Mouse (Mus musculus) layer of hippocampus, adult 11-12 months (tissue): Measurements from ENCODE around the gene Rdh1.
"Not testable (repeated sequence)": the region's sequence is repeated elsewhere in the genome, so short reads cannot be mapped to it uniquely, and the experiment has no call there.

Experiments used
- DNase-seq: peaks from one replicate; pipeline ENCODE4 v3.0.0; 2022; ENCODE audit warnings: low spot score

Rdh1 gene

DNA sequence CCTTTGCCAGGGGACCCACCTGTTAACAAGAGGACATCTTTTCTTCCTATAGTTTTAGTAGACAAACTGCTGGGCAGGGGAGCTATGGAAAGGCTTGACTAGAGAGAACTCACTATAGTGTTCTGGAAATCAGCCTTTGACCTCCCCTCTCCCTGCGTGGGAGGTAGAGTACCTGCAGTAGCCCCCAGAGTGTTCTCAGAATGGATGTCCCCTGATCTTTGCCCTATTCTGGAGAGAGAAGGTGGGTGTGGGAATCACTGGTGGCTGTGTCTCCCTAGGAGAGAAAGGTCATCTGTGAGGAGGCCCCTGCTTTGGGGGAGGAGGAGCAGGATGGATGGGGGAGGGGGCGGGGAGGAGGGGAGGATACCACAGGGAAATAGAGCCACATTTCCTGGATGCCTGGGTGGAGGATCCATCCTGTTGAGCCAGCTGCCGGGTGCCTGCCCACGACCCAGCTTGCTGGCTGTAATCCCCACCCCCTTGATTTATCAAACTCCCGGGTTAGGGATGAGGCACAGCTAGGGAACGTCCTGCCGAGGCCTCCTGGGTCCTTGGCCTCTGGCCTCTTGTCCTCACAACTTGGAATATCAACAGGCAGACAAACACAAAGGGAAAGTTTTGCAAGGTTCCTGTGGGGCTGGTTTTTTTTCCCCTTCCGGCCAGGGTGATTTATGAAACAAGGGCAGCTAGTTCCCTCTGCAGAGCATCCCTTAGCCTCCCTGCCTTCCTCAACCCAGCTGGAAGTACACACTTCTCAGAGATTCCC lies 10.5 kb upstream of the Rdh1 start:
- DNase-seq: no peak

- DNase-seq: no peak
Measured at GRCm38 (mm10) chr10:127750136-127750777, 9.3 kb upstream of the Rdh1 start.

GRCm38 (mm10) chr10:127751548-127751947 lies 8.0 kb upstream of the Rdh1 start, which contains the start of gene Gpr182:
Gene Gpr182, minus strand, starts transcription at chr10:127751732.
- no peak for DNase-seq

- no peak for DNase-seq
Measured at GRCm38 (mm10) chr10:127754566-127755166, 4.9 kb upstream of the Rdh1 start.

GRCm38 (mm10) chr10:127755246-127755645 lies 4.3 kb upstream of the Rdh1 start:
- no peak for DNase-seq

- DNase-seq: no peak
Measured at GRCm38 (mm10) chr10:127755770-127756468, 3.6 kb upstream of the Rdh1 start.

GRCm38 (mm10) chr10:127762926-127763325 lies 3.4 kb downstream of the Rdh1 start:
- not testable (repeated sequence) for DNase-seq

DNA sequence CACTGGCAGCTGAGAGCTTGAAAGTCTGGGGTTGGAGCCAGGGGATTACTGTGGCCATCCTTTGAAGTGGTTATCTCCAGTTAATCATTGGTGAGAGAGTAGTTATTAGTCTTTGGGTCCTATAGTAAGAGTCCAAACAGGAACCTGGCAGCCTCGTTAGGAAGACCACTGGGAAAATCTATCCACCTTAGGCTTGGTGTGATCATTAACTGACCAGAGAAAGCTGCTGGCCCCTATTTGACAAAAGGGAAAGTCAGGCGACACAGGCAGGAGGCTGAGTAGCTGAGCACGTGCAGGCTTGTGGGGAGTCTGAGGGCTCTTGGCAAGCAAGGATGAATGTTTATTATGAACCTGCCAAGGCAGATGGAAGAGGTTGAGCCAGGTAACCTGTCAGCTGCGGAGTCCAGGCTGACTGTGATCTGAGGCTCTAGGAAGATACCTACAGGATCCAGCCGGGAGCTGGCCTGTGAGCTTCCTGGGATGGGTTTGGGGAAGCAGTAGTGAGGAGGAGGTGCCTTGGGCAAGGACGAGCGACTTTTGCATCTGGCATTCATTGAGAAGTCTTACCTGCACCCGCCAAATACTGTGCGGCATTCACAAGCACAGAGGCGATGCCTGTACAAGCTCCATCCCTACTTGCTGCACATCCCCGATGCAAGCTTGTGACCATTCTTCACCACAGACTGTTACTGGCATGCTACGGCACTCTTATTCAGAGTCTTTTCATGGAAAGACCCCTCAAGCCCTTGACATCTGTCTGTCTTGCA lies 4.6 kb downstream of the Rdh1 start:
- no peak for DNase-seq

GRCm38 (mm10) chr10:127766564-127766963 lies 7.0 kb downstream of the Rdh1 start:
- DNase-seq: no peak

DNA sequence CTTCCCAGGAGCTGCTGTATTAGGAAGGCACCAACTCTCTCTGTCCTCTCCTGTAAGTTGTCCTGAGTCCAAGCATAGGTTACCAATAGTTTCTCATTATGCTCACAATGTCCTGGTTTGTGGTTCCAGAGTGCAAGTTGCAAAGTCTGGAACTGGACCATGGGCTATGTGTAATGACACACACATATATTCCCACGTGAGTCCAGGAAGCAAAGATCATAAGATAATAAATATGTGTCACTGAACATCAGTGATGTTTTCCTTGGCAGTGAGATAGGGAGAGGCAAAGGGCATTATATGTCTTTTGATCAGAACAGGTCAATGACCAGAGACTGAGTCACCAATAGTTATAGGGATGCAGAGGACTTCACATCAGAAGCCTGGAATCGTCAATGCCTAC lies 16.5 kb downstream of the Rdh1 start, which contains the start of gene Rdh9:
Gene Rdh9 (plus strand): TSS at position 376 of the 400 bp plus-strand sequence.
- no peak for DNase-seq

DNA sequence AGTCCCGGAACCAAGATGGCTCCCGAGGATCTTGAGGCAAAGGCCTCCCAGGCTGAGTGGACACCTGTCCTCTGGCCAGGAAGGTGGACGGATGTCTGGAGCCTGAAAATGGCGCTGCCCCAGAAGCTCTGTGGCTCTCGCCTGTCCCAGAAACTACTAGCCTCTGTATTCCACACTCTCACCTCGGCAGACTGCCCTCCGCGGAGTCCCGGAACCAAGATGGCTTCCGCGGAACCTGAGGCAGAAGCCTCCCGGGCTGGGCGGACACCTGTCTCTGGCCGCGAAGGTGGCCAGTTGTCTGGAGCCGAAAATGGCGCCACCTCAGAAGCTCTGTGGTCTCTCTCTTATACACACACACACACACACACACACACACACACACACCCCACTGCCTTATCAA lies 22.8 kb downstream of the Rdh1 start:
- not testable (repeated sequence) for DNase-seq

- DNase-seq: not testable (repeated sequence)
Measured at GRCm38 (mm10) chr10:127785411-127785810, 25.9 kb downstream of the Rdh1 start.

GRCm38 (mm10) chr10:127799295-127799694 lies 39.8 kb downstream of the Rdh1 start:
- DNase-seq: no peak

GRCm38 (mm10) chr10:127800891-127801290 lies 41.4 kb downstream of the Rdh1 start, which contains the start of gene Rdh16:
Gene Rdh16, plus strand, starts transcription at chr10:127801152.
- DNase-seq: no peak

DNA sequence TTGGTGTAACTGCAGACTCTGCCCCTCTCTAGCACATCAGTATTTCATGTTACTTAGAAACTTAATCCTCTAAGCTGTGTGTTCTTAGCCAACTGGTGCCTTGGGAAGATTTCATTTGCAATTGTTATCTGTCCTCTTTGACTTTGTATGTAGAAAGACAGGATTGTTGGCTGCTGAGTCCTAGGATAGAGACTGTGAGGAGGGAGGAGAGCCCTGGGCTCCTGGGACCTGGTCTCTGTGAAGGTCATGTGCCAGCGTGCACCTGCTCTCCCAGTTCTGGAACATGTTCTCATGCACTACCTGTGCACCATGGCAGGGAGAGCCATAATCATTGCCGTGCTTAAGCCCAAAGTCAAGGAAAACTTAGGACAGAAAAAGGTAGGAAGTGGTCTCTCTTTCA lies 42.1 kb downstream of the Rdh1 start:
- DNase-seq: no peak

GRCm38 (mm10) chr10:127802236-127802635 lies 42.7 kb downstream of the Rdh1 start:
- DNase-seq: no peak

DNA sequence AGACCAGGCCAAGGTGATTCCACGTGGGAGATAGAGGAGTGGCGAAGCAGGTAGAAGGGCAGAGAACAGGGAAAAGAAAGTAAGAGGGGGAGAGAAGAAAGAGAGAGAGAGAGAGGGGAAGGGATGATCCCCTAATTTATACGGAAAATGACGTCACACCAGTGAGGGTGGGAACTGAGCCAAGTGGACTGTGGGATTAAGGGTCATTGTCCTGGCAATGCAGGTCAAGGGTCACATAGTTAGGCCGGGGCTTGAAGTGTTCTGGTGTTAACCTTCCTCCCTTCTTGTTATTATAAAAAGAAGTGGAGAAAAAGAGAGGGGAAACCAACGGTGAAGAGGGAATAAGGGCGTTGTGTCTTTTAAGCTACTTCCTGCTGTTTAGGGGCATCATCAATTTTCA lies 44.9 kb downstream of the Rdh1 start:
- no peak for DNase-seq

DNA sequence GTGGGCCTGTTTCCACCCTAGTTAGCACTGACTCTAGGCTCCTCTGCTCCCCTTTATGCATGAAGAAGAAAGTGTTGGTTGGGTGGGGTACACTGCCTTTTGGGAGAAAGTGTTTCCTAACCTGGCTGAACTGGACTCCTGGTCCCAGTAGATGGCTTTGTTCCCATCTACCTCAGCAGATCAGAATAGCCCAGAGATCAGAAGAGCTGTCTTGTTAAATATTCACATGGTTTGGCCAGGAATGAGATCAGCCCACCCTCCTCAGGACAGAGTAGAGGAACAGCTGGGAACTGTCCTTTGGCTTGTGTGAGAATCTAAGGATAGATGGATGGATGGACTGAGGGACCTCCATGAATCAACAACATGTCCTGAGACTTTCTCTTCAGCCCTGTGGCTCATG lies 56.4 kb downstream of the Rdh1 start:
- no peak for DNase-seq

DNA sequence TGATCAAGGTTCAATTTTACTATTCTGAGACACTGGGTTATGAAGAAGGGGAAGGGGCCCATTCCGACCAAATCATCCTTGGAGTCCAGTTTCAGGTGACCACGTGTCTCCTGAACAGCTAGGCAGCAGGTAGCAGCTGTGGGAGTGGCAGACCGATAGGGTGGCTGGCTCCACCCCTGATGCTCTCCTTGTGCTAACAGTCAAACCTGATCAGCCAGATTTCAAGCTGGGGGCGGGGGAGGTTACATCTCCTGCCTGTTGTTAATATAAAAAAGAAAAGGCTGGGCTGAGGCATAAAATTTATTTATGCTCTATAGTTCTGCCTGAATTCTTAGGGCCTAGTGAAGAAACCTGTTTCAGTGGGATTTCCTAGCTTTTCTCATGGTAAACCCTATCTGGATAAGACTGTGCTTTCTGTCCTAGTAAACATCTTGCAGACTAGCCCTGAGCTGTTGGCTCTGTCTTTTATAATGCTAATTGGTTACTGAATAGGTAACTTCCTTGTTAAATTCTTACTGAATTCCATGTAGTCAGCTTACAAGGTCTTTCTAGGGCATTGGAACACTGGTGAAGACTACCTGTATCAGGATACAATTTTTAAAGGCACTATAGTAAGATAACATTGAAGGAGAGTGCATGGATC lies 57.9 kb downstream of the Rdh1 start:
- DNase-seq: not testable (repeated sequence)
